Mouse (Mus musculus): Measurements from ENCODE around the gene Ntm. TPM values are rescaled to one million over a fixed set of nuclear protein-coding genes. Genes with fewer than 3 reads are reported as not detected.

Ntm gene
- total RNA-seq, 2 experiments from 2014 or later, result 0.33 to 0.95 TPM

- Histone ChIP-seq H3K27ac (no peak overlapping the region), H3K4me3 (no peak overlapping the region)
- TF ChIP-seq CTCF (IDR thresholded peaks at IDR 0.05), result no peak
Measured at GRCm38 (mm10) chr9:28999951-29000351, 963.0 kb downstream of the Ntm start.

GRCm38 (mm10) chr9:28977275-28977674, 985.7 kb downstream of the Ntm start:
- no peak overlapping the region for H3K4me3 ChIP-seq
- DNase-seq, result no peak
- TF ChIP-seq CTCF (IDR thresholded peaks at IDR 0.05), result no peak
- intact Hi-C loops (cut with DNase I), result no loop called here
- H3K27ac ChIP-seq, result no peak overlapping the region

More at GRCm38 (mm10) chr9:28999951-29000351, 963.0 kb downstream of the Ntm start:
- no peak for DNase-seq
- intact Hi-C loops (cut with DNase I), result no loop called here

GRCm38 (mm10) chr9:28969455-28969854, 993.5 kb downstream of the Ntm start:
- intact Hi-C loops (cut with DNase I), result no loop called here
- no peak for DNase-seq
- Histone ChIP-seq H3K27ac (no peak overlapping the region), H3K4me3 (no peak overlapping the region)
- no peak for TF ChIP-seq CTCF (IDR thresholded peaks at IDR 0.05)
